Mouse (Mus musculus): ENCODE results near the gene Nbeal2.

GRCm38 (mm10) chr9:110654726-110655650 is 1.0 kb upstream of the Nbeal2 start:
- TF ChIP-seq POLR2A (IDR thresholded peaks at IDR 0.05; ENCODE audit: borderline replicate concordance, control insufficient read depth, low read depth, low read length) = no peak
- no peak for TF ChIP-seq CTCF (IDR thresholded peaks at IDR 0.05; ENCODE audit: control insufficient read depth, insufficient read depth, low read length)
